Mouse (Mus musculus) CH12F3 (cell line): Measurements from ENCODE around the gene Slc4a11.

Experiments
- in situ Hi-C: fragments of 300-500 bp; cut with MboI; formaldehyde crosslinking; loops from 2 replicates; pipeline ENCODE4 v1.14.3; 2020; ENCODE audit warnings: low sequenced_read_pairs

The Slc4a11 gene

DNA sequence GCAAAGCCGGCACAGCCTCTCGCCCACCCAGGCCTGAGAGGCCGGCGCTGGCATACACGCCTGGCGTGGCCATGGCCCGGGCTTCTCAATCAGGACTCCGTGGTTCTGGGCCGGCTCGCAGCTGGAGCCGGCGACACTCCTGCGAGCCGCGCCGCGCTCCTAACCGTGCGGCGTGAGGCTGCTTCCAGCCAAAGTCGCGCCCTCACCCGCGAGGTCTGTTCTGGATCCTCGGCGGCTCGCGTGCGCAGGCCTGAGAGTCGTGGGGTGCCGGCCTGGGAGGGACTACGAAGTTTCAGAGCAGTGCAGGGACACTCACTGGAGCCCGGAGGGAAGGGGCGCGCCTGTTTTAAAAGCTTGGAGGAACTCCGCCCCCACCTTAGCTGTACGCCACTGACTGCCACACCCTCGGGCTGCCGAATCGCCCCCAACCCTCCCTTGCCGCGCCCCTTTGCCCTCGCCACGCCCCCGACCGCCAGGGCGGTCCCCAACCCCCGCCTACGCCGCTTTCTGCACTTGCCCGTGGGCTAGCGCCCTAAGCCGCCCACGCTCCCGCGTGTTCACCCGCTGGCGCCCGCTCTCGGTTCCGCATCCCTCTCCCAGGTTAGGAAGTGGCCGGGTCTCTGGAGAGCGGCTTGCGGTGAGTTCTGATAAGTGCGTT, at the start of gene Slc4a11:
Gene Slc4a11, minus strand, starts transcription at position 367 of the 658 bp plus-strand sequence.
- in situ Hi-C loops, result no loop called here

DNA sequence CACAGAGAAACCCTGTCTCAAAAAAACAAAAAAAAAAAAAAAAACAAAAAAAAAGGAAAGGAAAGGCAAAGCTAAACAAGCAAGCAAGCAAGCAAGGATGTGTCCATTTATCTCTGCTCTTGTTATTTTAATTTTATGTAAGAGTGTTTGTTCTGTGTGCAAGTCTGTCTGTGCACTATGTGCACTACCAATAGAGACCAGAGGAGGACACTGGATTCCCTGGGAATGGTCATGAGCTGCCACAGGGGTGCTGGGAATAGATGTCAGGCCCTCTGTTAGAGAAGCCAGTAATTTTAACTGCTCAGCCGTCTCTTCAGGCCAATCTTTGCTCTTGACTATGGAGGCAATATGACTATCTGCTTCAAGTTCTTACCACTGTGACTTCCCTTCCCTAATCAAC, 46.3 kb upstream of the Slc4a11 start:
- in situ Hi-C loops, result no loop called here

DNA sequence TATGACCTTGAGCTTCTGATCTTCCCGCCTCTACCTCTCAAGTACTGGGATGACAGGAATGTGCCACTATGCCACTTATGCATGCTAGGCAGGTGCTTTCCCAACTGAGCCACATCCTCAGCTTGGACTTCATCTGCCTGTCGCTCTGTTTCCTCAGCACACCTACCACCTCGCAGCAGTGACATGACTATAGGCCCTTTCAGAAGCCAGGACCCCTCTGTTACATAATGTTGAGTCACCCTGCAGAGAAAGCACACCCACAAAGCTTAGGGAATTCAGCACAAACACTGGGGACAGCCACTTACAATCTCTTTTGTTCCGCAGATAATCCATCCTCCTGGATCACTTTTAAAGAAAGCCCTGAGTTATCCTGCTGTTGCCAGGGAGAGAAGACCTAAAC, 42.8 kb upstream of the Slc4a11 start:
- in situ Hi-C loops, result no loop called here

DNA sequence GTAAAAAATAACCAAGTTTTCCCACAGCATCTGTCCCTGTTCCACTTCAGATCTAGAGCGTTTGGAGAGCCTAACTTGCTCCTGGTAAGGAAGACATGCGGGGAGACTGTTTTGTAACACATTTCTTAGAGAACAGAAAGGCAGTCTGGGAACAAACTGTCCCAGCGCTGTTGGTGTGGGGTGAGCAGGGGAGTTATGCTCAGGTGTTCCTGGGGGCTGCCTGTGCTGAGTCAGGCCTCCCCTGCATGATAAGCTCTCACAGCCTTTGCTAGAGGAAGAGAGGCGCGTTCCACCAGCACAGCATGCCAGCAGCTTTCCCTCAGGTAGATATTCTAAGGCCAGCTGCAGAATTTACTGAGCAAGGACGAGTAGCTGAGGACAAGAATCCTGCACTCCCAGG, 40.7 kb upstream of the Slc4a11 start:
- in situ Hi-C loops, result no loop called here

DNA sequence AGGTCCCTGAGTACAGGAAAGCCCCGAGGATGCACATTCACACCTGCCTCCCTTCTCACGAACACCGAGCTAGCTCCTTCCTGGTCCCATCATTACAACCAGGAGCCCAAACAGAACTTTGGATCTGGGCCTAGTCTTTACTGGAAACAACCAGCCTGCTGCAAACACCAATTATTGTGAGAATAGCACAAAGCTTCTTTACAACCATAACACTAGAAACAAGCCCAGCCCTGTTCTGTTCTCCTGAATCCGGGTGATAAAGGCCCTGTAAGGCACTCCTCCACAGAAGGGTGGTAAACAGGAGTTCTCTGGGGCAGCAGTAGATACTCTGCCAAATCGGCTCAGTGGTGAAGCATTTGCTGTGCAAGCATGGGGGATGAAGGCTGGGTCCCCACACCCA, 38.0 kb upstream of the Slc4a11 start:
- in situ Hi-C loops, result no loop called here

DNA sequence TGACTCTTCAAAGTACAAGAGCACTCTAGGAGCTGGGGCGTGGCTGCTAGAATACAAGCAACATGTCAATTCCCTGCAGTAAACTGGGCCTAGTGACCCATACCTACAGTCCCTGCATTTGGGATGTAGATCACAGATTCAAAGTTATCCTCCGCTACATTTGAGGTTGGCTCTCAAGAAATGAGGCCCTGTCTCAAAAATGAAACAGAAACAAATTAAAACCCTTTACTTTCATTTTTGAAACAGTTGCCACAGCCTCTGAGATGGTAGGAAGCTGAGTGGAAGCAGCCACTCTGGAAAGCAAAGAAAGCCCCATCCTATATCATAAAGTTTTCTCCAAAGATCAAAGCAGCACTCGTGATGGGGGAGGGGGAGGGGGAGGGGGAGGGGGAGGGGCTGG, 36.1 kb upstream of the Slc4a11 start:
- in situ Hi-C loops, result no loop called here

DNA sequence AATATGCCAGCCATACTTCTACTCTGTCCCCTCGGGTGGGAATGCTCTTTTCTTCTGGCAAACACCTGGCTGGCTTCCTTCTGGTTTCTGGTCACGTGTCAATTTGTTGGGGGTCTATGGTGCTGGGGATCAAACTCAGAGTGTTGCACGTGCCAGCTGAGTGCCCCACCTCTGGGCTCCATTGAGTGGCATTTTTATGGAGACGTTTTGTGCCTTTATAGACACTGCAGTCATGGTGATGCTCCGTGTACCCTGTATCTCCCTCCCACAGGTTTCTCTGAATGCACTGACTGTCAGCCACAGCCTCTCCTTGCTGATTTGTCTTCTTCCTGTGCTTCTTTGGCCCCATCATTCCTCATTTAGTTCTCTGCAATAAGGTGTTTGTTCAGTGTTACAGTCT, 34.5 kb upstream of the Slc4a11 start:
- in situ Hi-C loops, result no loop called here

DNA sequence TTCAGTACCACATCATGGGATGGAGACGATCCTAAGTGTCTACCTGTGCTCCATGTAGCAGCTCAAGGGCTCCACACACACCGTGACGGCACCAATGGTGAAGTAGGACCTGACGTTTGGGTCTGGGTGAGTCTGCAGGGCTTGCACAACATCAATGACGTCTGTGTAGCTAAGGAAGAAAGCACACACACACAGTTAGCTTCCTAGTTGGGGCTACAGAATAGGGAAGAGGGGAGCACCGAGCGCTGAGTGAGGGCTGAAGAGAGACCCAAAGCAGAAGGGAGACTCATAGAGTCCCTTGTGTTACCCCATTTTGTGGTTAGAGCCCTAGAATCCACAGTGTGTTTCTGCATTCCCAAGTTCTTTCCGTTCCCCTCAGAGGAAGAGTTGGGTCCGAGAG, 33.4 kb upstream of the Slc4a11 start:
- in situ Hi-C loops, result no loop called here

DNA sequence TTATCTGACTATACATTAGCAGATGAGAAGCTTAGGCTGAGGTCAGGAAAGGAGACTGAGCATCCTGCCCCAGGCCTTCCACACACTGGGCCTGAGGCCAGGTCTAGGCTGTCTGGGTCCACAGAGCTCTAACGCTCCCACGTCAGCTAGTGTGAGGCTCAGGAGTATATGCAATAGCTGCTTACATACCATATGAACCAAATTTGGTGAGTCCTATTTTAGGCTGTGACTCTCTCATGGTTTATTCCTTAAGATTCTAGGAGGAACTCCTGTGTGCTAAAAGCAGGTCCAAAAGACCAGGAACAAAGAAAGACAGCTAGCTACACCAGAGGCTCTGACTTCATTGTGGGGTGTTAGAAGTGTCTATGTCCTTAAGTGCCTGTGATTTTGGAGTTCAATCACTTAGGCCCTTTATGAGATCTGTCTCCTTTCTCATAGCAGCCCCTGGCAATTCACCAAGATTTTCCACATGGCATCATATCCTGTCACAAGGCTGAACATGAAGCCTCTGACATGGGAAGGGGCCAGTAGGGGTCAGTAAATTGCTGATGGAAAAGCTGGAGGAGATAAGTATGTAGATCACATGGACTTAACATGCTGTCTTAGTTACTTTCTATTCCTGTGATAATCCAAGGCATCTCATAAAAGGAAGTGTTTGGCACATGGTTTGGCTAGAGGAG, 31.7 kb upstream of the Slc4a11 start:
- in situ Hi-C loops, result no loop called here

DNA sequence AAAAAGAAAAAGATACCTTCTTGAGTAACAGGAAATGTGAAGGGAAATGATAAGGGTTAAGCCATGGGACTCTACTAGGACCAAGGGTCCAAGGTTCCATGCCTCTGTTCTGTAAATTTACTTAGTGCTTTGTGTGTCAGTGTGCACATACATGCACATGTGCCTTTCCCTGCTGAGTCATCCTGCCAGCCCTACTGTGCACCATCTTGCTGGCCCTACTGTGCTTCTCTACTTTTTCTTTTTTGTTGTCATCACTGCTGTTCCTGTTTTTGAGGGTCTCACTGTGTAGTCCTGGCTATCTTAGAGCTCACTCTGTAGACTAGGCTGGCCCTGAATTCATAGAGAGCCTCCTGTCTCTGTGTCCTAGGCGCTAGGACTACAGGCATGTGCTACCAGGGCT, 30.4 kb upstream of the Slc4a11 start:
- in situ Hi-C loops, result no loop called here

DNA sequence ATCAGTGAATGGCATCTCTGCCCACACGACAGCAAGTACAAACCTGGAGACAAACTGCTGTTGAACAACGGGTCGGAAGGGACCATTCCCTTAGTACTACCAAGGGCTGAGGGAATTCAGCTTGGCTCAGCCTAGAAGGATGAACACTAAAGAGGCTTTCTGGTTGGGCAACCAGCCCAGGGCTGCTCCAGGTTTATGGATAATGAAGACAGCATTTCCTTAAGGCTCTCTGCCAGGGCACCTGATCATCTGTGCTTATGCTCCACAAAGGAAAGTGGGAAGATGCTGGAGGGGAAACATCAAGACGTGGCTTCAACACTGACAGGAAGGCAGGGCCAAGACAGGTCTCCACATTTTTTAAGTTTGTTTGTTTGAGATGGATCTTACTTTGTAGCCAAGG, 27.1 kb upstream of the Slc4a11 start:
- in situ Hi-C loops, result no loop called here

DNA sequence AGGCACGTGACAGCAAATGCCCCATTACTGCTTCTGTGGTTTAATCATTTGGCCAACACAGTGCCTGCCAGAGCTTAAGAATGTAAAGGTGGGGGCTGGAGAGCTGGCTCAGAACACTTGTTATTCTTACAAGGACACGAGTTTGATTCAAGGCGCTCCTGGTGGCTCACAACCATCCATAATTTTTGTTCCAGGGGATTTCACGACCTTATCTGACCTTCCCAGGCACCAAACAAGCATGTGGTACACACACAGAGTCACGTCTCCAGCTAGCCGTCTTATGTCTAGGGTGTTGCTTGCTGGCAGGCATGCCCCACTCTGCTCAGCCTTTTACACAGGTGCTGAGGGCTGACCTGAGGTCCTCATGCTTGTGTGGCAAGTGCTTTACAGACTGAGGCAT, 20.6 kb upstream of the Slc4a11 start:
- in situ Hi-C loops, result no loop called here

DNA sequence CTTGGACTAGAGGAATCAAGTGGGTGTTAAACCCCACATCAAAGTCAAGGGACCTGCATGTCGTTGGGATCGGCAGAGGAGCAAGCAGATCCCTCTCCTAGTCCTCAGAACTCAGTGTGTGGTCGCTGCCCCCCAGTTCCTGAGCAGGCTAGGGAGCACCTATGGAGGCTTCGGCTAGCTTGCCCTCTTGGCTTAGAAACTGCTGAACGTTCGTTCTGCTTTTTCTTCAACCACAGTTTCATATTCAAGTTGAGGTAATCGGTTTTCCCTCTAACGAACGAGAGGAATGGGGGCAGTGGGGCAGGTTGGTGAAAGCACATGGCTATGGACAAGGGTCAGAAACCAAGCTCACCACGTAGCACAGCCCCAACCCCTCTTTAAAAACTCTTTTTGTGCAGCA, 9.7 kb upstream of the Slc4a11 start:
- in situ Hi-C loops, result no loop called here

DNA sequence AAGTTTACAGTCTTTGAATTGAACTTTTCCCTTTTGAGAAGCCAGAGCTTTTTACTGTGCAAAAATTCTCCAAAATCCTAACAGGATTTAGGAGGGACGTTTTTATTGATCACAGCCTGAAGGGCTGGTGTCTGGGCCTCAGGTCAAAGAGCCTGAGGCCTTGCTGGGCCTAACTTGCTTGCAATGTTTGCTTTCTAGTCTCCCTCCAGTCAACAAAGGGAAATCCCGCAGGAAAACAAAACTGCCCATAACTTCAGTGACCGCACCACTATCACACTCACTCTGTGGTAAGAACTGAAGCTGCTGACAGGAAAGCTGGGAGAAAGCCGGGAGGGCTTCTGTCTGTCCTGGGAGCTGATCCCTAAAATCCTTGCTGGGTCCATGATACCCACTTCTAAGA, 9.3 kb upstream of the Slc4a11 start:
- in situ Hi-C loops, result no loop called here

DNA sequence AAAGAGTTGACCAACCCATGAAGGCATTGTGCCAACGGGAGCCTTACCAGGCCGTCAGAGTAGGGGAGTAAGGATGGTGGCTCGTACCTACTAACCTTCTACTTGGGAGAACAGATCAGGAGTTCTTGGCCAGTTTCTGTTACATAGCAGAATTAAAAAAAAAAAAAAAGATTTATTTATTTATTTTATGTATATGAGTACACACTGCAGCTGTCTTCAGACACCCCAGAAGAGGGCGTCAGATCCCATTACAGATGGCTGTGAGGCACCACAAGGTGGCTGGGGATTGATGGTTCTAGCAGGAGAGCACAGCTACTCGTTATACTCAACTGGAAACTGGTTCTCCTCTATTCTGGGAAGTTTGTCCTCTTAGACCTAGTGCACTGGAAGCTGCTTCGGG, 7.9 kb upstream of the Slc4a11 start:
- in situ Hi-C loops, result no loop called here

DNA sequence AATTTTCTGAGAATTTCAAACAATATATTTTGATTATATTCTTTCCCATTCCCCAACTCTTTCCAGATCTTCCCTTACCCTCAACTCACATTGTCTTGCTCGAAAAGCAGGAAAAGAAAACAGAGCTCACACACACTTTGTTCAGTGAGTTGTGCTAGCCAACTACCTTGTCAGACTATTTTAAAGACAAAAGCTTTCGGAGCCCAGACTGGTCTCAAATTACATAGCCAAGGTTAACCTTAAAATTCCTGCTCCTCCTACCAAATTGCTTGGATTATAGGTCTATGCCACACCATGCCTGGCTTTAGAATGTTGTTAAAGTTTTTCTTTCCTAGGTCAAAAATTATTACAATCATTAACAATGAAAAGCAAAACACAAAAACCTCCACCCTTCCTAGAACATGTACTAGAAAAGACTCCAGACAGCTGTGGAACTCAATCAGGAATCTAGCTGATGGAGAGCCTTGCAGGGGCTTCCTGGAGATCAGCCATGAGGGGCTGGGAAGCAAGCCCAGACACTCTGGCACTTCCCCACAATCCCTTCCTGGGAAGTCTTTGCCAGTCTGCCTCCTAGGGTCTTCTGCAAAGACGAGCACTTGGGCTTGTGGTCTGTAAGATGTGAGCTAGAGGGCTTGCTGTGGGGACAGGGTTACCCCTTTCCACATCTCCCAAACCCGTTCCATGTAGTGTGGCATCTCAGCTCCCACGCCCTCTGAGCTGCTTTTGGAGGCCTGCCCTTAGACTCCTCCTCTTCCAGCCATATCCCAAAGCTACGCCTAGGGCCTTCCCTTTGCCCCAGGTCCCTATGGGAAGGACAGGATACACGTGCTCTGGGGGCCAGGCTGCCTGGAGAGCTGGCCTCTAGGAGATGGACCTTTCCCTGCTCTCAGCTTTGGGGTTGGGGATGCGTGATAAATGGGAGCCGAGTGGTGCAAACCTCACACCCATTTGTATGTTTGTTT, 7.0 kb upstream of the Slc4a11 start:
- in situ Hi-C loops, result no loop called here

DNA sequence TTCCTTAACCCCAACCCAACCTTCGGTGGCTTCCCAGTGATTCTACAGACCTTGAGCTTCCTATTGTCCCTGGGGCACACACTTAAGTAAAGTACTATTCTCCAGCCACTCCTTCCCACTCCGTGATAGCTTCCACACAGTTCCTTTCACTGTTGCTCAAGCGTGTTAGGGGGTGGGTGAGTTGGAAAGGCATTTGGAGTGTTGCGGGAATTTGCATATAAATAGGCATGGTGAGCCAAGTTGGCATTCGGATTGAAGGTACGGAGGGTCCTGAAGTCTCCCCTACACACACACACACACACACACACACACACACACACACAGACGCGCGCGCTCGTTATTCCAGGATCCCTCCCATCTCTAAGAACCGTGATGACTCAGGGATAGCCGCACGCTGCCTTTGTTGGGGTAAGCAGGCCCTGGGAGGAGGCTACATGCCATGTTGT, 525 bp upstream of the Slc4a11 start:
- in situ Hi-C loops, result no loop called here

DNA sequence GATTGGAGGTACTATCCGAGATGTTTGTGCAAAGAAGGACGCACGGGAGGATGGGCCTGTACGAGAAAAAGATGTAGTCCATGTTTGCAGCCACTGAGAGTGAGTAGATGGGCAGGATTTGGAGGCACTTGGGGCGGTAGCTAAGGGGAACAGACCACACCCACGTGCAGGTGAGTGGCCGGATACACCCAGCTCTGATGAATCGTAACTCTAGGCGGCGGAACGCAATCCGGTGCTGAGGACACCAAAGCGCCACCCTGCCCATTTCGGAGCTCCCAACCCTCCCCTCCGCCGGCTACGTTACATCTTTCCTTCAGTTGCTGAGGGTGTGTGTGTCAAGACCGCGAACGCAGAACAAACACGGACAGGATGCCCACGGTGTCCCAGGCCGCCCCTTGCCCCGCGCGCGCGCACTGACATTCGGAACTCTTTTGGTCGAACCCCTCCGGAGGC, 593 bp downstream of the Slc4a11 start:
- in situ Hi-C loops, result no loop called here

DNA sequence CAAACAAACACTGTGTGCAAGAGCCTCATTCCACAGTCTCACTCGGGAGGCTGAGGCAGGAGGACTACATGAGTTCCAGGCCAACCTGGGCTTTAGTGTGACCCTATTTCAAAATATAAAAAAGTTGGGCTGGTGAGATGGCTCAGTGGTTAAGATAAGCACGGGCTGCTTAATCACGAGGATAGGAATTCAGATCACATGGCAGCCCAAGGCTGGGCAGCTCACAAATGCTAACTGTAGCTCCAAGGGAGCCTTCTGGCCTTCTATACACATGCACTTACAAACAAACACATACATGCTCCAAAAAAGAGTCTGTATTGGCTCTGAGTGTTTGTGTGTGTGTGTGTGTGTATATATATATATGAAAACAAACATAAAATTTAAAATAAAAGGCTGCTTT, 3.8 kb downstream of the Slc4a11 start:
- in situ Hi-C loops, result no loop called here

DNA sequence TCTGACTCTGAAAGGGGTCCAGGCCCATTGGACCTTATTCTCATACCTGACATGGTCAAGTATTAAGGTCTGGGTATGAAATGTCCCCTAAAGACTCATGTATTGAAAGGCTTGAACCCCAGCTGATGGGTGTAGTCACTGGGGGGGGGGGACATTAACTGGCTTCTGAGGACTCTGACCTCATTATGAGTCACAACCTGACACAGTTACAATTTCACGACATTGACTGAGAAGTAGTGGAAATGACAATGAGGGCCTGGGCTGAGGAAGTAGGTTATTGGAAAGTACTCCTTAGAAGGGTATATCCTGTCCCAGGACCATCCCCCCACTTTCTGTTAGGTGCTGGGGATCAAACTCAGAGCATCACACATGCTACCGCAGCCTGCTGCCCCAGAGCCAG, 8.3 kb downstream of the Slc4a11 start:
- in situ Hi-C loops, result no loop called here

DNA sequence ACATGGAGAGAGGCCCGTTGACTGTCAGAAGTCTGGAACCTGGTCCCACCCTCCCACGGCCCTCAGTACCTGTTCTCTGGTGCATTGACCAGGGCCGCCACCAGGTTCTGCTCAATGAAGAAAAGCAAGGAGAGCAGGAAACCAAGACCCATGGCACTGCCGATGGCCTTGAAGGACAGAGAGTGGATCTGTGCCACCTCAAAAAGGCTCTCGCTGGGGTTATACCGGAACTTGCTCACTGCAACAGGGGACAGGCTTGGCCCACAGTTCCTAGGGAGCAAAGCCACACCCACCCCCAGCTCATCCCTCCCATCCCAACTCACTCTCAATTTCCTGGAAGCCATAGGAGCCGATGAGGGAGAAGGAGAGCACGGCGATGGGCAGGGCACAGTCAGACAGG, 11.9 kb downstream of the Slc4a11 start:
- in situ Hi-C loops, result no loop called here

DNA sequence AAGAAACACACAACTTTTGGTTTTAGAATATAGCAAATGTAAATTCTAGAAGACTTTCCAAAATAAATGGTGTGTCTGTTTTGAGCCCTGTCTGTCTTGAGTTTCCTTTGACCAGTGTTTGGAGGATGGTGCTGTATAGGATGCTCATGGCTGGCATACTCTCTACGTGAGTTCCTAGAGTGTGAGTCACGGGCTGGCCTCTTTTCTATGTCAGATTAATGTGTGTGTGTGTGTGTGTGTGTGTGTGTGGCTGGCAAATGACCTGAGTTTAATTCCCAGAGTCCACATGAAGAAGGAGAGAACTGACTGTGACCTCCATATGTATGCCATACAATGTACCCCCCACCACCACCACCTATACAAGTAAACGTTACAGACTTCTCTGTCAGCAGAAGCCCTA, 15.8 kb downstream of the Slc4a11 start:
- in situ Hi-C loops, result no loop called here
